Comparison of ENCODE assay signal across 16 mouse cellular contexts in the genomic region with DNA sequence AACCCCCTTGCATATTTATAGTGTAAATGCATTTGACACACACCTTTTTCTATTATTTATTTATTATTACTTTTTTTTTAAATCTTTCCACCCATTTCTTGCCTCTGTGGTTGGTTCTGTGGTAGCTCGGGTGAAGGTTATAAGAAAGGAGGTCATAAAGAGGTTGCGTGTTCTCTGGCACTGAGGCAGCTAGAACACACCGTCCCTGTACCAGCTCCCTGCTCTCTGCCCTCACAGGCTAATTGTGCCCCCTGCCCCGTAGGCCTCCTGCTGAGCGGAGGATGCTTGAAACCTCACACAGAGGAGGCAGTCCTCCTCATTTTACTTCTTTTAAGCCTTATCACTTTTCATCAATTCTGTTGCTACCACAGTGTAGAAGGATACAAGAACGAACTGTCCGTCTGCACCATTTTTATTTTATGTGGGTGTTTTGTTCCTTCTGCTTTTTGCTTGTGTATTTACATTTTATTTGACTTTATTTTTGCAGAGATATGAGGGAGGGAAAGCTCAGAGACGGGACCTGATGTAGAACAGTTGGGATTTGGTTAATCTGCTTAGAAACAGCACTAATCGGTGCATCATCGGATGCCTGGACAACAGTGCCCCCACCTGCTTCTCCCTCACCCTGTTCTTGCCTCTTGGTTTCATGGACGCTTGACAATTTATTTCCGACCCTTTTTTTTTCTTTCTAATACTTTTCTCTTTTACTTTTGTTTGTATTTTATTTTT.
A peak's percentile ranks its signal among the peaks of the same experiment; 100 is the strongest.
DNase-seq lines count a peak whose midpoint lies in the region; ATAC-seq and TF ChIP-seq lines count a peak whose summit lies in the region.
"Had no signal": no experiment of that assay in that cellular context is flagged by ENCODE, and none has a peak within 500 bp of the region (broad histone marks: within the 10 kb centered on the region; RNA-seq: fewer than 3 reads in every experiment).

No protein-coding gene starts in this region.

- H3K27me3 ChIP-seq in heart, embryonic 12.5 days (replicated peaks), result no peaks in the 10 kb centered on the region
- H3K27me3 ChIP-seq: liver, embryonic 13.5 days had no signal

- H3K9me3 ChIP-seq in heart, embryonic 12.5 days (replicated peaks), result 0 out of 2 replicates have a peak, but pooled peaks cover 2% of the 10 kb centered on the region
- H3K9me3 ChIP-seq: liver, embryonic 13.5 days had no signal

- no peak overlapping the region for H3K27ac ChIP-seq in heart, embryonic 12.5 days (ENCODE audit: poor library complexity, severe bottlenecking)
- H3K27ac ChIP-seq in layer of hippocampus, adult 2 months, result peak overlapping the region; percentile 89
- peak overlapping the region; percentile 70; the same call in 1 of the 2 replicates for H3K27ac ChIP-seq in cortical plate, adult 2 months (ENCODE audit: insufficient read depth, low read length)
- H3K27ac ChIP-seq: liver, embryonic 13.5 days had no signal

- H3K4me3 ChIP-seq in heart, embryonic 12.5 days, result no peak overlapping the region
- H3K4me3 ChIP-seq in layer of hippocampus, adult 2 months, result peak overlapping the region; percentile 15; the same call in 1 of the 2 replicates
- H3K4me3 ChIP-seq in cortical plate, adult 2 months (ENCODE audit: insufficient read depth, low read length), result no peak overlapping the region
- H3K4me3 ChIP-seq: erythroblast, embryonic 14.5 days; liver, embryonic 13.5 days had no signal

- no peaks in the 10 kb centered on the region for H3K36me3 ChIP-seq in heart, embryonic 12.5 days
- H3K36me3 ChIP-seq: liver, embryonic 13.5 days had no signal

- no peak overlapping the region for H3K9ac ChIP-seq in heart, embryonic 12.5 days
- H3K9ac ChIP-seq: liver, embryonic 13.5 days had no signal

- H3K4me2 ChIP-seq in heart, embryonic 12.5 days, result no peak overlapping the region
- H3K4me2 ChIP-seq: liver, embryonic 13.5 days had no signal

- TF ChIP-seq CTCF in layer of hippocampus, adult 2 months (conservative IDR thresholded peaks at IDR 0.05), result peak; percentile 65
- TF ChIP-seq CTCF in cortical plate, adult 2 months (IDR thresholded peaks at IDR 0.05; ENCODE audit: extremely low read depth, insufficient read depth, low read length), result peak; percentile 25; the same call in 1 of the 2 replicates

- 39% methylated on average over 12 of the region's 12 CpGs for WGBS in heart, embryonic 12.5 days

- no peak for TF ChIP-seq POLR2A in cortical plate, adult 2 months (IDR thresholded peaks at IDR 0.05; ENCODE audit: extremely low read depth, insufficient read depth, low read length)

- peak; percentile 27 for DNase-seq in heart, adult 11 months
- peak in 1 of 2 experiments; percentile 44 for DNase-seq in layer of hippocampus, adult 2 months (ENCODE audit: low spot score in 2 of 2)
- DNase-seq in layer of hippocampus, adult 8-10 months (ENCODE audit: low spot score in 2 of 2), result no peak
- DNase-seq in brain, adult 2 months (ENCODE audit: low read depth, low spot score), result peak; percentile 61
- DNase-seq in lung, postnatal 10 days, result no peak
- no peak for DNase-seq in cerebellum, postnatal 4 days (ENCODE audit: low spot score in 2 of 2)
- DNase-seq: adrenal gland, postnatal 25 days; heart, postnatal 14 days; liver, embryonic 13.5 days; thymus, postnatal 25 days had no signal

- H3K4me1 ChIP-seq in heart, embryonic 12.5 days (replicated peaks), result peaks cover 8% of the 10 kb centered on the region
- peaks cover 4% of the 10 kb centered on the region for H3K4me1 ChIP-seq in cortical plate, adult 2 months (ENCODE audit: control insufficient read depth, insufficient read depth, low read length)
- H3K4me1 ChIP-seq: liver, embryonic 13.5 days had no signal

- ATAC-seq in heart, embryonic 12.5 days (ENCODE audit: insufficient number of reproducible peaks, low FRiP score), result no peak
- ATAC-seq: CD4-positive, CD25-positive, alpha-beta regulatory T cell, adult 4 months; inflammation-experienced regulatory T-cells, adult 6 months; lung, postnatal 0 days had no signal

Comparison
In these comparisons a context has a peak if more than half of its experiments do, and no peak if none do; other contexts are left out.
1. DNase-seq: peak in heart, adult 11 months (single experiment) and brain, adult 2 months (single experiment); none in layer of hippocampus, adult 8-10 months (0 of 2), lung, postnatal 10 days (single experiment) and cerebellum, postnatal 4 days (0 of 2).